Mouse (Mus musculus): ENCODE data around the gene Acad10. TPM values are rescaled to one million over a fixed set of nuclear protein-coding genes. Genes with fewer than 3 reads are reported as not detected.

The Acad10 gene
- polyA plus RNA-seq (2014; fragmentation: Nextera tagmentation; extraction: Ambion mirVana): 2.5 and 2.6 TPM in 2 replicates

DNA sequence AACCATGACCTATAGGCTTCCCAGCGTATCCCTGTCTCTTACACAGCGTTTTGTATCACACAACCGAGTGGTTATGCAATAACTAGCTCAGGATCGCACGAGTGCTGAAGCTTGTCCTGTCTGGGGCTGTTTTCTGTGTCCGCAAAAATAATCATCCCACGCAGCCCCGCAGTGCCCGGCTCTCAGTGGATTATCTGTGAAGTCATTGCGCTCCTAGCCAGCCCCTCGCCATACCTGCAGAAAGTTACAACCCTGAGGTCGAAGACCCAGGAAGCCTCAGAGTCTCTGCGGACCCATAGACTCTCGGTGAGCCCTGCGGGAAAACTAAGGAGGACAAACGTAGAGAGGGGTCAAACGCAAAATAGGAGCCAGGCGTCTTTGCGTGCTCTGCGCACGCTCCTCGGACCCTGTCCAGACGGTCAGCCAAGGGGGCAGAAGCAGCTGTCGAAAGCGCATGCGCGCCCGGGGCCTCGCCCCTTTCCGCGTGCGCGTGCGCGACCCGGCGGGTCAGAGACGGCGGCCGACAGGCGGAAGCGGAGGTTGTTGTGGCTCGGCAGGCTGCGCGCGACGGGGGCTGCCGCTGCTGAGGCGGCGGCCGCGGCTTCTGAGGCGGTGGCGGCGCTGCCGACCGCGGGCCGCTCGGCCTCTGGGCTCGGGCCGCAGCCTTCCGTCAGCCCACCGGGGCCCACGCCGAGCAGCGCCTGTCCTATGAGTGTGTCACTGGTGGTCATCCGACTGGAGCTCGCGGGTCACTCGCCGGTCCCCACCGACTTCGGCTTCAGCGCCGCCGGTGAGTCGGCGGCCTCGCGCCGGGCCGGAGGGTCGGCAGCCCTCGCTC lies at the start of gene Acad10, which contains the start of gene Brap:
Acad10 (minus strand) TSS at position 456 of the 838 bp plus-strand sequence.
Brap (plus strand) TSS at position 505 of the 838 bp plus-strand sequence.
- peak within 1 kb of the TSS; percentile 28 for H3K27ac ChIP-seq (ENCODE audit: low read depth, low read length)
- no peaks in the 10 kb centered on the region for H3K9me3 ChIP-seq (ENCODE audit: control insufficient read depth, low read length)
- H3K36me3 ChIP-seq (ENCODE audit: control insufficient read depth, insufficient read depth, low read length): peaks cover 6% of the 10 kb centered on the region; the same call in 1 of the 2 replicates
- H3K27me3 ChIP-seq (ENCODE audit: control insufficient read depth, insufficient read depth, low read length): no peaks in the 10 kb centered on the region
- WGBS: 2% methylated on average over 85 of the region's 85 CpGs
- peak within 1 kb of the TSS; percentile 91 for H3K4me2 ChIP-seq
- ATAC-seq (ENCODE audit: low FRiP score) (peak; percentile 90), DNase-seq (ENCODE audit: low spot score, missing footprints) (peak; percentile 100)
- H3K4me1 ChIP-seq (ENCODE audit: control insufficient read depth, insufficient read depth, low read length): peaks cover 7% of the 10 kb centered on the region
- peak within 1 kb of the TSS; percentile 91 for H3K9ac ChIP-seq (ENCODE audit: low read length)
- H3K4me3 ChIP-seq (ENCODE audit: low read depth, low read length): peak within 1 kb of the TSS; percentile 94

- Histone ChIP-seq H3K27me3 (ENCODE audit: control insufficient read depth, insufficient read depth, low read length) (no peaks in the 10 kb centered on the region), H3K36me3 (ENCODE audit: control insufficient read depth, insufficient read depth, low read length) (no peaks in the 10 kb centered on the region), H3K4me1 (ENCODE audit: control insufficient read depth, insufficient read depth, low read length) (peaks cover 5% of the 10 kb centered on the region), H3K9ac (ENCODE audit: low read length) (no peak overlapping the region), H3K4me3 (ENCODE audit: low read depth, low read length) (0 out of 2 replicates have a peak overlapping the region, but pooled peaks have one; percentile 3), H3K4me2 (peak overlapping the region; percentile 36), H3K9me3 (ENCODE audit: control insufficient read depth, low read length) (no peaks in the 10 kb centered on the region), H3K27ac (ENCODE audit: low read depth, low read length) (no peak overlapping the region)
- DNase-seq (ENCODE audit: low spot score, missing footprints) (peak; percentile 85), ATAC-seq (ENCODE audit: low FRiP score) (0 out of 2 replicates have a peak, but pooled peaks have one; percentile 52)
- 12% methylated on average over 20 of the region's 20 CpGs for WGBS
Measured at GRCm38 (mm10) chr5:121704512-121705248, 44.4 kb upstream of the Acad10 start.

DNA sequence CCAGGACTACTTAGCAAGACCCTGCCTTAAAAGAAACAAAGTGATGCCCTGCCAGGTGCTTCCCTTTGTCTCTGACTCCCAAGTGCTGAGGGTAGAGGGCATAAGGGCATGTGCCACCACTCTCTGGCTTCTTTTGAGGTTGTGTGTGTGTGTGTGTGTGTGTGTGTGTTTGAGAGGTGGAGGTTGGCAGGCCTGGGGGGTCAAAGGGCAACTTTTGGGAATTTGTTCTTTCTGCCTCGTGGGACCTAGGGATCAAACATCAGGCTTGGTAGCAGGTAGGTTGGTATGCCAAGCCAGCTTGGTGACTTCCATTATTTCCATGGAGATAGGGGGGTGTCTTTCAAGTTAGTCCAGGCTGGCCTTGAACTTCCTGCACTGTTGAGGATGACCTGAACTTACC lies 43.0 kb upstream of the Acad10 start:
- WGBS: 82% methylated on average over 1 of the region's 1 CpGs
- H3K27me3 ChIP-seq (ENCODE audit: control insufficient read depth, insufficient read depth, low read length): no peaks in the 10 kb centered on the region
- no peaks in the 10 kb centered on the region for H3K9me3 ChIP-seq (ENCODE audit: control insufficient read depth, low read length)
- ATAC-seq (ENCODE audit: low FRiP score) (no peak), DNase-seq (ENCODE audit: low spot score, missing footprints) (no peak)
- no peak overlapping the region for H3K27ac ChIP-seq (ENCODE audit: low read depth, low read length)
- H3K4me3 ChIP-seq (ENCODE audit: low read depth, low read length): no peak overlapping the region
- H3K36me3 ChIP-seq (ENCODE audit: control insufficient read depth, insufficient read depth, low read length): no peaks in the 10 kb centered on the region
- no peak overlapping the region for H3K4me2 ChIP-seq
- H3K4me1 ChIP-seq (ENCODE audit: control insufficient read depth, insufficient read depth, low read length): peaks cover 5% of the 10 kb centered on the region
- H3K9ac ChIP-seq (ENCODE audit: low read length): no peak overlapping the region

- H3K9me3 ChIP-seq (ENCODE audit: control insufficient read depth, low read length): no peaks in the 10 kb centered on the region
- H3K4me3 ChIP-seq (ENCODE audit: low read depth, low read length): no peak overlapping the region
- ATAC-seq (ENCODE audit: low FRiP score): no peak
- peaks cover 5% of the 10 kb centered on the region for H3K4me1 ChIP-seq (ENCODE audit: control insufficient read depth, insufficient read depth, low read length)
- H3K27me3 ChIP-seq (ENCODE audit: control insufficient read depth, insufficient read depth, low read length): no peaks in the 10 kb centered on the region
- H3K27ac ChIP-seq (ENCODE audit: low read depth, low read length): no peak overlapping the region
- DNase-seq (ENCODE audit: low spot score, missing footprints): no peak
- WGBS: 56% methylated on average over 8 of the region's 8 CpGs
- no peak overlapping the region for H3K9ac ChIP-seq (ENCODE audit: low read length)
- H3K36me3 ChIP-seq (ENCODE audit: control insufficient read depth, insufficient read depth, low read length): no peaks in the 10 kb centered on the region
- H3K4me2 ChIP-seq: no peak overlapping the region
Measured at GRCm38 (mm10) chr5:121701111-121701769, 40.9 kb upstream of the Acad10 start.

GRCm38 (mm10) chr5:121700496-121700895 lies 40.2 kb upstream of the Acad10 start:
- 0 out of 2 replicates have a peak overlapping the region, but pooled peaks have one; percentile 3 for H3K9ac ChIP-seq (ENCODE audit: low read length)
- 35% methylated on average over 11 of the region's 11 CpGs for WGBS
- no peak for DNase-seq (ENCODE audit: low spot score, missing footprints)
- ATAC-seq (ENCODE audit: low FRiP score): no peak
- H3K4me3 ChIP-seq (ENCODE audit: low read depth, low read length): no peak overlapping the region
- no peak overlapping the region for H3K27ac ChIP-seq (ENCODE audit: low read depth, low read length)
- H3K36me3 ChIP-seq (ENCODE audit: control insufficient read depth, insufficient read depth, low read length): no peaks in the 10 kb centered on the region
- no peaks in the 10 kb centered on the region for H3K9me3 ChIP-seq (ENCODE audit: control insufficient read depth, low read length)
- no peak overlapping the region for H3K4me2 ChIP-seq
- no peaks in the 10 kb centered on the region for H3K27me3 ChIP-seq (ENCODE audit: control insufficient read depth, insufficient read depth, low read length)
- H3K4me1 ChIP-seq (ENCODE audit: control insufficient read depth, insufficient read depth, low read length): peaks cover 5% of the 10 kb centered on the region

DNA sequence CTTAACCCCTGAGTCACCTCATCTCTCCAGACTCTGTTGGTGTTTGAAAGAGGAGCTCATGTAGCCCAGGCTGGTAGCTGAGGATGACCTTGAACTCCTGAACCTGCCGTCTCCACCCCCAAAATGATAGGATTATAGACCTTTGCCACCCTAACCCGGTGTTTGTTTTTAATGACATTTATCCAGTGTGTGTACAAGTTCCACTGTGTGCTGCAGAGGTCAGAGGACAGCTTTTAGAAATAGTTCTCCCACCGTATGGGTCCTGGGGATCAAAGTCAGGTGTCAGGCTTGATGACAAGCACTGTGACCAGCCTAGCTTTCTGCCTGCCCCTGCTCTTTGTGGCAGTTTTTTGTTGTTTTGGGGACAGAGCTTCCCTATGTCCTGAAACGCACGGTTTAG lies 39.6 kb upstream of the Acad10 start:
- 51% methylated on average over 5 of the region's 5 CpGs for WGBS
- Histone ChIP-seq H3K9ac (ENCODE audit: low read length) (no peak overlapping the region), H3K4me3 (ENCODE audit: low read depth, low read length) (no peak overlapping the region), H3K4me2 (no peak overlapping the region), H3K4me1 (ENCODE audit: control insufficient read depth, insufficient read depth, low read length) (peaks cover 4% of the 10 kb centered on the region), H3K36me3 (ENCODE audit: control insufficient read depth, insufficient read depth, low read length) (no peaks in the 10 kb centered on the region), H3K27me3 (ENCODE audit: control insufficient read depth, insufficient read depth, low read length) (no peaks in the 10 kb centered on the region), H3K27ac (ENCODE audit: low read depth, low read length) (no peak overlapping the region), H3K9me3 (ENCODE audit: control insufficient read depth, low read length) (no peaks in the 10 kb centered on the region)
- DNase-seq (ENCODE audit: low spot score, missing footprints) (no peak), ATAC-seq (ENCODE audit: low FRiP score) (no peak)

- Histone ChIP-seq H3K27ac (ENCODE audit: low read depth, low read length) (no peak overlapping the region), H3K4me2 (no peak overlapping the region), H3K4me3 (ENCODE audit: low read depth, low read length) (no peak overlapping the region), H3K27me3 (ENCODE audit: control insufficient read depth, insufficient read depth, low read length) (no peaks in the 10 kb centered on the region), H3K9ac (ENCODE audit: low read length) (no peak overlapping the region), H3K9me3 (ENCODE audit: control insufficient read depth, low read length) (no peaks in the 10 kb centered on the region), H3K4me1 (ENCODE audit: control insufficient read depth, insufficient read depth, low read length) (no peaks in the 10 kb centered on the region), H3K36me3 (ENCODE audit: control insufficient read depth, insufficient read depth, low read length) (no peaks in the 10 kb centered on the region)
- WGBS: 54% methylated on average over 6 of the region's 6 CpGs
- ATAC-seq (ENCODE audit: low FRiP score): no peak
- no peak for DNase-seq (ENCODE audit: low spot score, missing footprints)
Measured at GRCm38 (mm10) chr5:121696761-121697160, 36.4 kb upstream of the Acad10 start.

- no peaks in the 10 kb centered on the region for H3K4me1 ChIP-seq (ENCODE audit: control insufficient read depth, insufficient read depth, low read length)
- no peak for DNase-seq (ENCODE audit: low spot score, missing footprints)
- no peak for ATAC-seq (ENCODE audit: low FRiP score)
- no peak overlapping the region for H3K27ac ChIP-seq (ENCODE audit: low read depth, low read length)
- H3K27me3 ChIP-seq (ENCODE audit: control insufficient read depth, insufficient read depth, low read length): no peaks in the 10 kb centered on the region
- no peak overlapping the region for H3K9ac ChIP-seq (ENCODE audit: low read length)
- H3K4me3 ChIP-seq (ENCODE audit: low read depth, low read length): no peak overlapping the region
- no peaks in the 10 kb centered on the region for H3K36me3 ChIP-seq (ENCODE audit: control insufficient read depth, insufficient read depth, low read length)
- H3K4me2 ChIP-seq: no peak overlapping the region
- 85% methylated on average over 4 of the region's 4 CpGs for WGBS
- no peaks in the 10 kb centered on the region for H3K9me3 ChIP-seq (ENCODE audit: control insufficient read depth, low read length)
Measured at GRCm38 (mm10) chr5:121692897-121693296, 32.6 kb upstream of the Acad10 start.
